Mouse (Mus musculus) c-Kit-negative CD71-positive TER-119-positive erythroid progenitor cells, embryonic 14.5 days (primary cell): ENCODE results near the gene Eya3.
"Not testable (repeated sequence)": the region's sequence is repeated elsewhere in the genome, so short reads cannot be mapped to it uniquely, and the experiment has no call there.

Source experiments
- DNase-seq: peaks from one replicate; pipeline ENCODE4 v3.0.0-alpha.2; 2013; ENCODE audit warnings: low read depth, low spot score

Gene Eya3

GRCm38 (mm10) chr4:132743992-132744911 lies 105.5 kb downstream of the Eya3 start:
- no peak for DNase-seq

- no peak for DNase-seq
Measured at GRCm38 (mm10) chr4:132746911-132747517, 108.2 kb downstream of the Eya3 start.

- DNase-seq = no peak
Measured at GRCm38 (mm10) chr4:132747664-132748259, 109.0 kb downstream of the Eya3 start.

- DNase-seq = no peak
Measured at GRCm38 (mm10) chr4:132748778-132749177, 110.0 kb downstream of the Eya3 start.

GRCm38 (mm10) chr4:132749258-132749982 lies 110.6 kb downstream of the Eya3 start:
- DNase-seq = no peak

GRCm38 (mm10) chr4:132752992-132753391 lies 114.2 kb downstream of the Eya3 start:
- no peak for DNase-seq

GRCm38 (mm10) chr4:132756974-132757373 lies 118.2 kb downstream of the Eya3 start, which contains the start of gene Smpdl3b:
Gene Smpdl3b, minus strand, starts transcription at chr4:132757252.
- DNase-seq = no peak

GRCm38 (mm10) chr4:132757633-132758351 lies 119.0 kb downstream of the Eya3 start:
- no peak for DNase-seq

GRCm38 (mm10) chr4:132760296-132760695 lies 121.5 kb downstream of the Eya3 start:
- DNase-seq = no peak

- no peak for DNase-seq
Measured at GRCm38 (mm10) chr4:132762602-132763001, 123.8 kb downstream of the Eya3 start.

GRCm38 (mm10) chr4:132763125-132763524 lies 124.3 kb downstream of the Eya3 start:
- not testable (repeated sequence) for DNase-seq

- peak; percentile 100 for DNase-seq
Measured at GRCm38 (mm10) chr4:132767914-132768876, 129.4 kb downstream of the Eya3 start, which contains the start of gene Rpa2. Gene Rpa2, plus strand, starts transcription at chr4:132768332.

GRCm38 (mm10) chr4:132771776-132772175 lies 133.0 kb downstream of the Eya3 start:
- no peak for DNase-seq
